Mouse (Mus musculus) 416B (cell line): ENCODE results near the gene 1110059E24Rik.
"Not testable (repeated sequence)": the region's sequence is repeated elsewhere in the genome, so short reads cannot be mapped to it uniquely, and the experiment has no call there.

Experiments used
- DNase-seq: peaks from one replicate; pipeline ENCODE4 v3.0.0; 2011; ENCODE audit warnings: low read depth

Gene 1110059E24Rik

GRCm38 (mm10) chr19:21626271-21626988 lies 26.3 kb downstream of the 1110059E24Rik start:
- no peak for DNase-seq

- DNase-seq, result no peak
These were observed 28.6 kb downstream of the 1110059E24Rik start for GRCm38 (mm10) chr19:21624148-21624535.

GRCm38 (mm10) chr19:21623410-21624147 lies 29.2 kb downstream of the 1110059E24Rik start:
- peak; percentile 75 for DNase-seq

GRCm38 (mm10) chr19:21615801-21616200 lies 37.0 kb downstream of the 1110059E24Rik start:
- DNase-seq, result peak; percentile 46

GRCm38 (mm10) chr19:21611725-21612575 lies 40.8 kb downstream of the 1110059E24Rik start:
- DNase-seq, result peak; percentile 66

- no peak for DNase-seq
These were observed 41.5 kb downstream of the 1110059E24Rik start for GRCm38 (mm10) chr19:21611297-21611696.

GRCm38 (mm10) chr19:21610240-21610639 lies 42.5 kb downstream of the 1110059E24Rik start:
- DNase-seq, result no peak

GRCm38 (mm10) chr19:21605294-21605693 lies 47.5 kb downstream of the 1110059E24Rik start:
- peak; percentile 61 for DNase-seq

- peak; percentile 96 for DNase-seq
These were observed 48.9 kb downstream of the 1110059E24Rik start for GRCm38 (mm10) chr19:21603836-21604235.

- DNase-seq, result no peak
These were observed 51.2 kb downstream of the 1110059E24Rik start for GRCm38 (mm10) chr19:21601541-21602101.

- peak; percentile 51 for DNase-seq
These were observed 54.0 kb downstream of the 1110059E24Rik start for GRCm38 (mm10) chr19:21598659-21599352.

GRCm38 (mm10) chr19:21594676-21595075 lies 58.1 kb downstream of the 1110059E24Rik start:
- no peak for DNase-seq

GRCm38 (mm10) chr19:21592216-21592615 lies 60.6 kb downstream of the 1110059E24Rik start:
- DNase-seq, result not testable (repeated sequence)

- no peak for DNase-seq
These were observed 62.9 kb downstream of the 1110059E24Rik start for GRCm38 (mm10) chr19:21589888-21590287.

GRCm38 (mm10) chr19:21587593-21587992 lies 65.2 kb downstream of the 1110059E24Rik start:
- no peak for DNase-seq

GRCm38 (mm10) chr19:21586546-21586945 lies 66.2 kb downstream of the 1110059E24Rik start:
- peak; percentile 85 for DNase-seq

- DNase-seq, result peak; percentile 63
These were observed 66.9 kb downstream of the 1110059E24Rik start for GRCm38 (mm10) chr19:21585868-21586267.

- no peak for DNase-seq
These were observed 68.8 kb downstream of the 1110059E24Rik start for GRCm38 (mm10) chr19:21583986-21584385.

GRCm38 (mm10) chr19:21583523-21583984 lies 69.2 kb downstream of the 1110059E24Rik start:
- no peak for DNase-seq

GRCm38 (mm10) chr19:21581404-21581803 lies 71.4 kb downstream of the 1110059E24Rik start:
- no peak for DNase-seq

GRCm38 (mm10) chr19:21579896-21580295 lies 72.9 kb downstream of the 1110059E24Rik start:
- DNase-seq, result no peak
